Mouse (Mus musculus) frontal cortex, postnatal 10 days (tissue): ENCODE measurements around the gene Vegfb.

Experiments
- DNase-seq, 2 experiments: peaks; one replicate each; pipeline ENCODE4 v3.0.0; 2022; ENCODE audit warnings: low spot score in 2 of 2, mixed read lengths in 1 of 2

The Vegfb gene

DNA sequence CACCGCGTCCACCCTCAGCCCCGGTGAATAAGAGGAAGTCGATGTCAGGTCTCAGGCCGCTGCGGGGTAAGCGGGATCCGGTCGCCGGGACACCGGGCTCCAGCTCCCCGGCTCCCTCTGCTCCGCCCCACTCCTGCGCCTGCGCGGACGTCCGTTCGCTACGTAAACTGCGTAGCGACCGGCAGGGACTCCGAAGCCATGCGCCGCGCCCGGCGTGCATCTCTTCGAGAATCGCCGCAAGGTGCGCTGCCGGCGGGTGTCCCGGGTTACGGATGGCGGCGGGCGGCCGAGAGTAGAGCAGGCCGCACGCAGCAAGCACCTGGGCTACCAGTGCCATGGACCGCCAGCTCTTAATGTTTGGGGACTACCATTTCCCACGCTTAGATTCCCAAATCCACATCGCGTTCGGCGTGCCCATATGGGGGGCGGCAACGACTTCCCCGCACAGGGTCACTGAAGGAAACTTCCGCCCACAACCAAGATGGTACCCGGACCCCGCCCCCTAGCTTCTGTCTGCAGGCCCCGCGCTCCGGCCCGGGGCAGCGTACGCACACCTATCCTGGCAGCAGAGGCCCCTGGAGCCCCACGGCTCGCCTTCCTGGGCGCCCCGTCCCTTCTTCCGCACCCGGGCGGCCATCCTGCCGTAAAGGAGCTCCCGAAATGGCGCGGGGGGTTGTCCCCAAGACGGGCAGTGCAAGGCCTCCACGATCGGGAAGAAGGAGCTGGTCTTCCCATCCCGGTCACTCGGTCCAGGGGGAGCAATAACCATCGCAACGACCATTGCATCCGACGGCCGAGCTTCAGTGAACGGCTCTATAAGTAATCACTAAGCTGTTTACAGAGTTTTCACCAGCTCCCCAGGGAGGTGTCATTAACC lies 45.8 kb downstream of the Vegfb start, which contains the start of gene Bad:
Gene Bad (plus strand): TSS at position 490 of the 877 bp plus-strand sequence.
- peak; percentile 78 to 93 for DNase-seq

DNA sequence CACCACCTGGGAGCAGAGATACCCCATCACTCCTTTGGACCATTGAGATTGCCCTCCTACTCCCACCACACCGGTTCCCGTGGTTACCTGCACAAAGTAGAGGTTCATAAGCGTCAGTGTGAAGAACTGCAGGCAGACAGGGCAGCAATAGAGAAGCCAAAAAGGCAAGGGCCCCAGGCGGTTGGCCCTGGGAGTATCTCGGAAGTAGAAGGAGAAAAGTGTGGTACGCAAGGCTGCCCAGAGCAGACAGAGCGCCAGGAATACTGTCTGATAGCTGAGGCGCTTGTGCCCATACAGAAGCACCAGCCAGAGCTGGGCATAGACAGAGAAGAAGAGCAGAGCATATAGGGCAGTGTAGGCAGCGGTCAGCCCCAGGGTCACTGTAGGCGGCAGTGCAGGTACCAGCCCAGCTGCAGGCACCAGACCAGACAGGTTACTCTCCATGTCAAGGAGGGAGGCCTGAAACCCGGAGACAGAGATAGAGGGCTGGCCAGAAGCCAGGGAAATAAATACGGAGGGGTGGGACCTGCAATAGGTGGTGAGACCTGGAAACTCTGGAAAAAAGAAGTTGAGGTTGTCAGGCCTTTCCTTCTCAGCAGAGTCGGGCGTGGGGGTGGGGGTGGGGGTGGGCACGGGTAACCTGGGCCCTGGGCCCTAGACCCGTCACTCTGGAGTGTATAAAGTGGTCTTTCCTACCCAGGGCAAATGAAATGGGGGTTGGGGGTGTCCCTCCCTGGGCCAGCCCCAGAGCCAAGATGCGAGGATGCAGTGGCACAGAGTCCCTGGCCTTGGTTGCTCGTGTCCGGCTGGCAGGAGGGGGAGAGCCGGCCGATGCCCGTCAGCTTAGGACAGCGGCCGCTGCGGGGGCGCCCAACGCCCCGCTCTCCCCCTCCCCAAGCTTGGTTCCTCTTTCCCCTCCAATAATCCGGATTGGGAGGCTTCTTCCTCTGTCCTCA lies 46.8 kb downstream of the Vegfb start:
- no peak for DNase-seq

DNA sequence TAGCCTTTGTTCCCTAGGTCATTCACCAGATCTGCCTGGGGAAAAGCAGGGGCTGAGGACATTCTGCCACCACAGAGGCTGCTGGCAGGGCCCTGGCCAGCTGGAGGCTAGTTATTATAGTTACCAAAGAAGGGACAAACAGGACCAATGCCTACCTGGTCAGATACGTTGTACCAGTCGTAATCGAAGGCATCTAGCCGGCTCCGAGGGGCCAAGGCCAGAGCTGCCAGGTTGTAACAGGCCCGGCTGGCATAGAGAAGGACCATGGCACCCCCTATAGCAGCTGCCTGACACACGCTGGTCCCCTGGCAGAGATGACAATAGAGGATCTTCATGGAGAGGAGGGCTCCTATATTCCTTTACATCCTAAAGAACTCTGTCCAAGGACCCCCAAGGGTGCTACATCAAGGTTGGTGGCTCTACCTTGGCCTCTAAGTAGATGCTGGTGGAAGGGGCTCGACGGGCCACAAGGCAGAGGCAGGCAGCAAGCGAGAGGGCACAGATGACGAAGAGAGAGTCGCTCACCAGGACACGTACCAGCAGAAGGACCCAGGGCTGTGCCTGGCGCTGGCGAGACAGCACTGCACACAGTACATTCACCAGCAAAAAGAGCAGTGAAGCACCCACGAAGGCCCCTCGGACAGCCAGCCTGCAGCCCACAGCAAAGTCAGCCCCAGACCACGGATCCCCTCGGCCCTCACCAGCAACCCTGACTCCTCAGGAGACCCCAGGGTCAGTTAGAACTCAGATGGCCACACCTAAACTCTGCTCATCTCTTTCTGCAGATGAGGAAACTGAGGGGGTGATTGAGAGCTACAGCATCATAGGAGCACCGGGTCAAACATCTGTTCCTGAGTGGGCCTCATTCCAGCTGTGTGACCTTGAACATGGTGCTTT lies 48.1 kb downstream of the Vegfb start:
- DNase-seq: no peak

DNA sequence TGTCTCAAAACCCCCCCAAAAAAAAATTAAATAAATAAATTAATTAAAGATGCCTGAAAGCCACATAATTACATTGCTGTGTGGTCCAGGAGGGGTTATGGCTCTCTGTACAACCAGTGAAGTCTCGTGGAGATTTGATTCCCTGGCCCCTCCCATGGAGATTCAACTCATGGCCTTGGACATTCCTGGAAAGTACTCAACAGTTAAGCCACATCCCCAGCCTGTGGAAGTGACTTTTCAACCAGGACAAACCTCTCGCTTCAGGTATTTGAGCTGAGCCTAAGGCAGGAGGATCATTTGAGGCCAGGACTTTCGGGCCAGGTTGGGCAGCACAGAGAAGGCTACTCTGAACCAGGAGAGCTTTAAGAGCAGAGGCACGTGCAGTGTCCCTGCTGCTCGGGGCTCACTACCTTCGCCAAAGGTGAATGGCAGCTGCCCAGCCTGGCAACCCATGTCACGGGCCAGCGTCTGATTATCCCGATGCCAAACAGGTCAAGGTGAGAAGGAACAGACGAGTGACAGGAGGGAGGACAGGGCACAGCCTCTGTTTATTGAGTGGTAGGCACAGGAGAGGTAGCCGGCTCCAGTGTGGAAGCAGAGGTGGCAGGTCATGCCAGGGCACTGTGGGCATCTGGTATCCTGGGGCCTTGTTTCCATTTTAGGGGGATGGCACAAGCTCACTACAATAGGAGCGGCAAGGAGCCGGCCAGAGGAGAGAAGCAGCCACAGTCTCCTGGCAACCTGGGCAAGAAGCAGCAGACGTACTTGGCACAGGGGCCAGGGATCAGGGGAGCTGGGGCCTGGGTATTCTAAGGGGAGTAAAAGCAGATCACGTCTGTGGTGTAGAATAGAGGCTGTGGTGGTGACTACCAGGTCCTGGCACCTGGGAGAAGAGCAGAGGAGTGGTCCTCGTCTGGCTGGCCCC lies 49.6 kb downstream of the Vegfb start:
- DNase-seq: no peak

DNA sequence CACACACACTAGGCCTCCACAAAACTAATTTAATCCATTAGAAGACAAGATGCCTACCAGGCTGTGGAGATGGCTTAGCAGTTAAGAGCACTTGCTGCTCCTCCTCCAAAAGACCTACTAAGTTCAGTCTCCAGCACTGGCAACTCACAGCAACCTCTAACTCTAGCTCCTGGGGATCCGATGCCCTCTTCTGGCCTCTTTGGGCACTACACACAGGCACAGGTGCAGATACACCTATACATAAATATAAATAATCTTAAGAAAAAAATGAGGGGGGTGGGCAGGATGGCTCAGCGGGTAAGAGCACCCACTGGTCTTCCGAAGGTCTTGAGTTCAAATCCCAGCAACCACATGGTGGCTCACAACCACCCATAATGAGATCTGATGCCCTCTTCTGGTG lies 51.2 kb downstream of the Vegfb start:
- no peak for DNase-seq

DNA sequence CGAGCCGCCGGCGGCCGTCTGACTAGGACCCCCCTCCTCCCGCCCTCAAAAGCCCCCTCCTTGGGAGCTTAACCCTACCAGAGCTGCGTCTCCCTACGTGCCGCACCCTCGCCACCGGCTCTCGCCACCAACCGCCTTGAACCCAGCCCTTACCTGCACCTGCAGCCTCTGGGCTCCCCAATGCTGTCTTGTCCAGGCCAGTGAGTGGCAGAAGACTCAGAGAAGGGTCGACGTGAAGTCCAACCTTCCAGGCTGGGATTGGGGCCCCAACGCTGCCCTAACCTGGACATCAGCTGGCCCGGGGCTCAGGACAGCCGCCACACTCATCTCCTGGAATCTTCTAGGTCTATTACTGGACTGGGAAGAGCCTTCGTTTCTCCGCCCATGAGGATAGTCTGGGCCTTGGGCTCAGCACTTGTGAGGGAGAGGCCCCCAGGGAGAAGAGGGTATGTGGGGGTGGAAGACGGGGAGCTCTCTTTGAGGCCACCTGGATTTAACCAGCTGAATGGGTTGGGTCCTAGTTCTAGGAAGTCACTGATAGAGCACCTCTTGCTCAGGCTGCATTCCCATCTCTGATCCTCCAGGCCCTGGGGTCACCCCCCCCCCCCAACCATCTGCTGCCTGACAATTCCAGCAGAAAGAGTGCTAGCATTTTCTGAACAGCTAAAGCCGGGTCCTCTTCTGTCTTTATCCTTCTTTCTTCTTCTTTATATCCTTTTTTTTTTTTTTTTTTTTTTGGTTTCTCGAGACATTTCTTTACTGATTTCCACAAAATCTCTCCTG lies 53.1 kb downstream of the Vegfb start, which contains the start of gene Kcnk4:
Gene Kcnk4 (minus strand): TSS at position 321 of the 783 bp plus-strand sequence.
- DNase-seq: no peak

DNA sequence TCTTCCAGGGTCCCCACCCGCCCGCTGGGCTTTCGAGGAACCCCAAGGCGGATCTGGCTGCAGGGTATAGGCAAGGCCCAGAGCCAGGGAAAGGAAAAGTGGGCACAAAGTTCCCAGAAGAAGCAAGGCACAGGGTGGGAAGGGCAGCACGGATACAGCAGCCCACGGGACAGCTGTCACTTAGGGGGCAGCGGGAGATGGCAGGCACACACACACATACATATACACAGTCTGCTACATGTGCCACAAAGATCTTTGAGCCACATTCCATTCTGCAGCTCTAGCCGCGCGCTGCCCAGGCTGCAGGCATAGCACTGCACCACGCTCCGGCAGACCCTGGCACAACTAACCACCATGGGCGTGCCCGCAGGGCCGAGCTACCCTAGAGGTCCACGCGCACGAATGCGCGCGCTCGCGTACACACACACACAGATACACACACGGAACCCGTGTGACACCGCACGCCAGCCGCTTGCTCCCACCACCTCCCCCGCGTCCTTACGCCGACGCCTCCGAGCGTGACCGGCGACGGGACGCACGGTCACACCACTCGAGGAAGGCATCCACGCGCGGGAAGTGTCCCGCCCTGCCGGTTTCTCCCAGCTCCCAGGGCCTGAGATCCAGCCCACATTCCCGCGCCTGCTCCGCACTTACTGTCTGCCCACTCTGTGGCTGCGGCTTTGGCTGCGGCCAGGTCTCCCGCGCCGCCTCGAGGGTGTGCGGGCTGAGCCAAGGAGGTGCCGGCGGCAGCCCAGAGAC lies 53.8 kb downstream of the Vegfb start:
- DNase-seq: no peak

DNA sequence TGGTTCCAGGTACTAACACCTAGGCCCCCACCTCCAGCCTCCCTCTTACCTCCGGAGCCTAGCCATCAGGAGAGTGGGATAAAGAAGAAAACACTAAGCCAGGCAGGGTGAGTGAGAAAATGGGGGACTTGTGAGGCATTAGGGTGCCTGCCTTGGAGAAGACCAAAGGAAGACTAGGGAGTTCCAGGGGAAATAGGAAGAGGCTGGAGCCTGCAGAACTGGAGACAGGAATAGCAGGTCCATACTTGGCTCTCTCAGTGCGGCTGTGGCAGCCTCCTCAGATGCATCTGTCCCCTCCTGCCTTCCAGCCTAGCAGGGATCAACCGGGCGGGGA lies 54.4 kb downstream of the Vegfb start:
- no peak for DNase-seq
